Mouse (Mus musculus): Measurements from ENCODE around the gene Cyp19a1. TPM values are rescaled to one million over a fixed set of nuclear protein-coding genes. Genes with fewer than 3 reads are reported as not detected.
A peak's percentile ranks its signal among the peaks of the same experiment; 100 is the strongest.

Cyp19a1 gene
- not detected in 2 replicates for polyA plus RNA-seq (2015; fragmentation: Nextera tagmentation; extraction: Ambion mirVana)

- ATAC-seq (no peak), DNase-seq (no peak)
- no peak within 1 kb of the TSS for H3K4me3 ChIP-seq (ENCODE audit: low read depth, low read length)
- no peak within 1 kb of the TSS for H3K4me2 ChIP-seq (ENCODE audit: low read depth, low read length)
- no peak for TF ChIP-seq CTCF (IDR thresholded peaks at IDR 0.05; ENCODE audit: low read depth)
- TF ChIP-seq EP300 (IDR thresholded peaks at IDR 0.05; ENCODE audit: low read depth), result no peak
- 73% methylated on average over 7 of the region's 7 CpGs for WGBS (ENCODE audit: insufficient replicate concordance)
- H3K27me3 ChIP-seq (ENCODE audit: insufficient read depth, low read length), result no peaks in the 10 kb centered on the region
- no peaks in the 10 kb centered on the region for H3K36me3 ChIP-seq (replicated peaks; ENCODE audit: insufficient read depth, low read length)
- H3K27ac ChIP-seq (ENCODE audit: low read depth), result no peak within 1 kb of the TSS
- no peaks in the 10 kb centered on the region for H3K9me3 ChIP-seq (ENCODE audit: low read length)
- no peak within 1 kb of the TSS for H3K9ac ChIP-seq (replicated peaks)
- H3K4me1 ChIP-seq (ENCODE audit: insufficient read depth), result no peaks in the 10 kb centered on the region
Measured at GRCm38 (mm10) chr9:54268010-54268409, at the start of gene Cyp19a1. TSS of gene Cyp19a1 (minus strand) at chr9:54268110.

GRCm38 (mm10) chr9:54316363-54316762, 48.5 kb upstream of the Cyp19a1 start:
- ATAC-seq (no peak), DNase-seq (no peak)
- no peak overlapping the region for H3K27ac ChIP-seq (ENCODE audit: low read depth)
- no peak overlapping the region for H3K9ac ChIP-seq (replicated peaks)
- 65% methylated on average over 9 of the region's 9 CpGs for WGBS (ENCODE audit: insufficient replicate concordance)
- H3K9me3 ChIP-seq (ENCODE audit: low read length), result no peaks in the 10 kb centered on the region
- H3K4me2 ChIP-seq (ENCODE audit: low read depth, low read length), result no peak overlapping the region
- H3K4me1 ChIP-seq (ENCODE audit: insufficient read depth), result no peaks in the 10 kb centered on the region
- TF ChIP-seq CTCF (IDR thresholded peaks at IDR 0.05; ENCODE audit: low read depth) (peak; percentile 7; the same call in 1 of the 2 replicates), EP300 (IDR thresholded peaks at IDR 0.05; ENCODE audit: low read depth) (no peak)
- H3K36me3 ChIP-seq (replicated peaks; ENCODE audit: insufficient read depth, low read length), result no peaks in the 10 kb centered on the region
- H3K4me3 ChIP-seq (ENCODE audit: low read depth, low read length), result no peak overlapping the region
- no peaks in the 10 kb centered on the region for H3K27me3 ChIP-seq (ENCODE audit: insufficient read depth, low read length)

- Histone ChIP-seq H3K4me2 (ENCODE audit: low read depth, low read length) (no peak overlapping the region), H3K27ac (ENCODE audit: low read depth) (no peak overlapping the region), H3K36me3 (replicated peaks; ENCODE audit: insufficient read depth, low read length) (no peaks in the 10 kb centered on the region), H3K4me1 (ENCODE audit: insufficient read depth) (no peaks in the 10 kb centered on the region), H3K27me3 (ENCODE audit: insufficient read depth, low read length) (no peaks in the 10 kb centered on the region), H3K9ac (replicated peaks) (no peak overlapping the region), H3K4me3 (ENCODE audit: low read depth, low read length) (no peak overlapping the region), H3K9me3 (ENCODE audit: low read length) (no peaks in the 10 kb centered on the region)
- ATAC-seq (no peak), DNase-seq (no peak)
- 74% methylated on average over 2 of the region's 2 CpGs for WGBS (ENCODE audit: insufficient replicate concordance)
- TF ChIP-seq EP300 (IDR thresholded peaks at IDR 0.05; ENCODE audit: low read depth), result no peak
- no peak for TF ChIP-seq CTCF (IDR thresholded peaks at IDR 0.05; ENCODE audit: low read depth)
Measured at GRCm38 (mm10) chr9:54308751-54309358, 40.9 kb upstream of the Cyp19a1 start.

GRCm38 (mm10) chr9:54308209-54308608, 40.3 kb upstream of the Cyp19a1 start:
- H3K4me3 ChIP-seq (ENCODE audit: low read depth, low read length), result no peak overlapping the region
- TF ChIP-seq EP300 (IDR thresholded peaks at IDR 0.05; ENCODE audit: low read depth) (no peak), CTCF (IDR thresholded peaks at IDR 0.05; ENCODE audit: low read depth) (no peak)
- no peaks in the 10 kb centered on the region for H3K9me3 ChIP-seq (ENCODE audit: low read length)
- ATAC-seq (peak; percentile 91), DNase-seq (peak; percentile 25)
- H3K9ac ChIP-seq (replicated peaks), result no peak overlapping the region
- 50% methylated on average over 1 of the region's 1 CpGs for WGBS (ENCODE audit: insufficient replicate concordance)
- no peaks in the 10 kb centered on the region for H3K36me3 ChIP-seq (replicated peaks; ENCODE audit: insufficient read depth, low read length)
- H3K4me1 ChIP-seq (ENCODE audit: insufficient read depth), result no peaks in the 10 kb centered on the region
- no peak overlapping the region for H3K4me2 ChIP-seq (ENCODE audit: low read depth, low read length)
- H3K27me3 ChIP-seq (ENCODE audit: insufficient read depth, low read length), result no peaks in the 10 kb centered on the region
- 0 out of 2 replicates have a peak overlapping the region, but pooled peaks have one; percentile 34 for H3K27ac ChIP-seq (ENCODE audit: low read depth)

GRCm38 (mm10) chr9:54301255-54301654, 33.3 kb upstream of the Cyp19a1 start:
- no peak for DNase-seq
- TF ChIP-seq EP300 (IDR thresholded peaks at IDR 0.05; ENCODE audit: low read depth) (no peak), CTCF (IDR thresholded peaks at IDR 0.05; ENCODE audit: low read depth) (no peak)
- WGBS (ENCODE audit: insufficient replicate concordance), result 64% methylated on average over 4 of the region's 4 CpGs

GRCm38 (mm10) chr9:54299792-54300191, 31.9 kb upstream of the Cyp19a1 start:
- no peaks in the 10 kb centered on the region for H3K9me3 ChIP-seq (ENCODE audit: low read length)
- H3K9ac ChIP-seq (replicated peaks), result no peak overlapping the region
- no peak for DNase-seq
- peak; percentile 78 for ATAC-seq
- 0 out of 2 replicates have a peak overlapping the region, but pooled peaks have one; percentile 12 for H3K27ac ChIP-seq (ENCODE audit: low read depth)
- H3K27me3 ChIP-seq (ENCODE audit: insufficient read depth, low read length), result no peaks in the 10 kb centered on the region
- no peaks in the 10 kb centered on the region for H3K36me3 ChIP-seq (replicated peaks; ENCODE audit: insufficient read depth, low read length)
- no peaks in the 10 kb centered on the region for H3K4me1 ChIP-seq (ENCODE audit: insufficient read depth)
- no peak for TF ChIP-seq EP300 (IDR thresholded peaks at IDR 0.05; ENCODE audit: low read depth)
- no peak for TF ChIP-seq CTCF (IDR thresholded peaks at IDR 0.05; ENCODE audit: low read depth)
- H3K4me3 ChIP-seq (ENCODE audit: low read depth, low read length), result no peak overlapping the region
- no peak overlapping the region for H3K4me2 ChIP-seq (ENCODE audit: low read depth, low read length)

More at GRCm38 (mm10) chr9:54301255-54301654, 33.3 kb upstream of the Cyp19a1 start:
- no peak overlapping the region for H3K9ac ChIP-seq (replicated peaks)
- H3K4me1 ChIP-seq (ENCODE audit: insufficient read depth), result no peaks in the 10 kb centered on the region
- no peaks in the 10 kb centered on the region for H3K36me3 ChIP-seq (replicated peaks; ENCODE audit: insufficient read depth, low read length)
- H3K4me3 ChIP-seq (ENCODE audit: low read depth, low read length), result no peak overlapping the region
- H3K4me2 ChIP-seq (ENCODE audit: low read depth, low read length), result no peak overlapping the region
- no peak for ATAC-seq
- no peaks in the 10 kb centered on the region for H3K27me3 ChIP-seq (ENCODE audit: insufficient read depth, low read length)
- H3K9me3 ChIP-seq (ENCODE audit: low read length), result no peaks in the 10 kb centered on the region
- no peak overlapping the region for H3K27ac ChIP-seq (ENCODE audit: low read depth)
